Mouse (Mus musculus): Measurements from ENCODE around the gene Cx3cr1.

DNA sequence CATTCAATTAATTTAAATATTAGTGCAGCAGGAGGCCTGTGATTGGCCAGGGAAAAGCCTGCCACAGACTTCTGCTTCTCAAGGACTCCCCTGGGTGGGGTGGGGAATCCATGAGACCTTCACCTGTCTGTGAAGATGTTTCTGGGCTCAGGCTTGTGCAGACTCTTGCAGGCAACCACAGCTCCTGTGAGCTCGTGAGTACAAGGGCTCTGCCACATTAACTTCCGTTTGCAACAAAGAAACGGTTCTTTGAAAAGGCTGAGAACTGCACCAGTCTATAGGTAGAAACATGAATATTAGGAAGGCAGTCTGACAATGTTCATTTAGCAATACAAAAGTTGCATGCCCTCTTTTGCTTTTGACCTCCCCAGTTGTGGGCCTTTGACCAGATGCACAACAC lies 8.6 kb upstream of the Cx3cr1 start:
- TF ChIP-seq GATA1 (IDR thresholded peaks at IDR 0.05; ENCODE audit: low read length) (no peak), TAL1 (IDR thresholded peaks at IDR 0.05; ENCODE audit: low read length) (no peak)
